Mouse (Mus musculus): ENCODE data around the gene Nadk2. TPM values are rescaled to one million over a fixed set of nuclear protein-coding genes. Genes with fewer than 3 reads are reported as not detected.

Gene Nadk2
- polyA plus RNA-seq, 1 experiment, result 31.8 TPM

DNA sequence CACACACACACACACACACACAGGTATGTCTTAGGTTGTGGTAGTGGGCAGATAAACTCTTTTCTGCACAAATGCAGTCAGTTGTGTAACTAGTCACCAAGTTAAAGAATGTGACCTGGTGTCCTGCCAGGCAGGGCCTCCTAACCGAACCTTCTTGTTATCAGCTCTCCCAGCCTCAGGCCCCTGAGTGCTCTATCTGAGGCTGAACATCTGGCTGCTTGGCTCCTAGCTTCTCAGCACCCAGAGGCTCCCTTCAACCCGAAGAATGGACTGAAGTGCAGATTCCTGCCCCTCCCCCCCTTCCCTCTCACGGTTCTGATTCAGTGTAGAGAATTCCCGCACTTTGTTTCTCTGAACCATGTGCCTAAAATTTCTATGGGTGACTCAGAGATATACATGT, 3.6 kb downstream of the Nadk2 start:
- TF ChIP-seq CTCF (IDR thresholded peaks at IDR 0.05; ENCODE audit: borderline replicate concordance, extremely low read depth, insufficient read depth, insufficient read length) (no peak), POLR2A (IDR thresholded peaks at IDR 0.05; ENCODE audit: borderline replicate concordance, extremely low read depth, insufficient read depth, insufficient read length, poor library complexity, severe bottlenecking) (no peak)
- DNase-seq (ENCODE audit: low read depth), result no peak

DNA sequence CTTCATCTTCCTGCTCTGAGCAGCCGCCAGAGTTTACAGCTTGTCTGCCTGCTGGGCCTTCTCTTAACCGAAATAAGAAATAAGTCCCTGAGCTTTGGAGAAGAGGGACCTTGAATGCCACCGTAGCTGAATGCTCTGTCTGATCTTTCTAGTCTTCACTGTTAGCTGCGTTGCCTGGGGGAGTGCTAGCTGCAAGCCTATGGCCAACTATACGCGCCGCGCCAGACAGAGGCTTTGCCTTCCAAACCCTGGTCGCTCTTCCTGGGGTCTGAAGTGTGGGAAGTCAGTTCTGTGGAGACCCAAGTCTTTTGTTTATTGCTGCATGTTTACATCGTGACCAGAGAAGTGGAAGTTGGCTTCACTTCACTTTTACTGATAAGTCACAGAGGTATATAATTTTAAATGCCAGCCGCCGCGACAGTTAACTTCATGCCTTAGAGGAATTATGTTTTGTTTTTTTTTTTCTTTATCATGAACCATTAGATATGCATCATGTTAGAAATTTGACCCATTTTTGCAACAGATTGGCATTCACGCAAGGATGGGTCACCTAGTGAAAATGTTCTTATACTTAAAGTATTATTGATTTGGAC, 4.6 kb downstream of the Nadk2 start:
- no peak for DNase-seq (ENCODE audit: low read depth)
- TF ChIP-seq POLR2A (IDR thresholded peaks at IDR 0.05; ENCODE audit: borderline replicate concordance, extremely low read depth, insufficient read depth, insufficient read length, poor library complexity, severe bottlenecking) (no peak), CTCF (IDR thresholded peaks at IDR 0.05; ENCODE audit: borderline replicate concordance, extremely low read depth, insufficient read depth, insufficient read length) (no peak)

DNA sequence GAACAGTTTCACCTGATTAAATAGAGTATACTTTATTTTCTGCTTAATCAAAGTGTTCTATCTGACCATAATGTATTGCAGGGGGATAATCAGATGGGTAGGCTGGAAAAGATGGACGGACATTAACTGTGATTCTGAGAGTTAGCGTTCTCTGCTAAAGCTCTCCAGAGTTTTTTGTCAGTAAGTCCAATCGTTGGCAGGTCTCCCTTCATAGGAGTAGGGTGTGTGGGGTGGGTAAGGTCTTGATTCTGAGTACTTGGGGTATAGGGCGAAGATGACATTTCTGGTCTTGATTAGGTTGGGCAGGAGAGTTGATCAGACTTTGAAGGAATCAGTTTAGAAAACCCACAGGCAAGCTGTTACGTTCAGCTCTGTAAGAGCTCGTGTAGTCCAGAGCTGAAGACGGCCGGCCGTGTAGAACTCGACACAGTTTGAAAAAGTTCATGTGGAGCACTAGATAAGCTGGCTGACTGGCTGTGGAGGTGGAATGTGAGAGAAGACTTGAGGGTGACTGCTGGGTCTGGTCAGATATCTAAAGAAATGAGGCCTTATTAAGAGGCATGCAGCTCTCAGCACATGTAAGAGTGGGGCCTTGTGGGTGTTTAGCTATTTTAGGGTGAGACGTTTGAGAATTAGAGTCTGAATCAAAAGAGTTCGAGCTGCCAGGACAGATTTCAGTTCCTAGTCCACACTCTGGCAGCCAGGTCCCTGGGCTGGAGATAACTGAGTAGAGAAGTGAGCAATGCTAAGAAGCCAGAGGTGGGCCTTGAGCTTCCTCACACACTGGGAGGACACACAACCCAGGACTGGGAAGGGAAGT, 7.6 kb downstream of the Nadk2 start:
- TF ChIP-seq CTCF (IDR thresholded peaks at IDR 0.05; ENCODE audit: borderline replicate concordance, extremely low read depth, insufficient read depth, insufficient read length) (no peak), POLR2A (IDR thresholded peaks at IDR 0.05; ENCODE audit: borderline replicate concordance, extremely low read depth, insufficient read depth, insufficient read length, poor library complexity, severe bottlenecking) (no peak)
- DNase-seq (ENCODE audit: low read depth), result no peak

DNA sequence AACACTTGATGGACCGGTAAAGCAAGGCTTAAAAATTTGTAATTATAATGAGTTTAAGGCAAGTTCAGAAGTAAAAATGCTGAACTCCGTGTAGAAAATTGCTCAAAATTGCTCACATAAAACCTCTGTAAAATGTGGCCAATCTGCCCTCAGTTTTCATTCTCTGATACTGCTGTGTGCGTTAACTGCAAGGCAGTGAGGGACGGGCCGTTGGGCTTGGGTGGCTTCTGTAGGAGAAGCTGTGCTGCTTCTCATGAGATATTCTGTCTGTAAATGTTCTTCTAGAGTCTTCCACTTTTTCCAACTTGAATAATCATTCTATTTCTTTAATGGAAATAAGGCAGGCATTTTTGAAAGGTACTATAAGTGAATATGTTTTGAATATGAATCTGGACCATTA, 8.6 kb downstream of the Nadk2 start:
- DNase-seq (ENCODE audit: low read depth), result no peak
- TF ChIP-seq POLR2A (IDR thresholded peaks at IDR 0.05; ENCODE audit: borderline replicate concordance, extremely low read depth, insufficient read depth, insufficient read length, poor library complexity, severe bottlenecking) (no peak), CTCF (IDR thresholded peaks at IDR 0.05; ENCODE audit: borderline replicate concordance, extremely low read depth, insufficient read depth, insufficient read length) (no peak)

DNA sequence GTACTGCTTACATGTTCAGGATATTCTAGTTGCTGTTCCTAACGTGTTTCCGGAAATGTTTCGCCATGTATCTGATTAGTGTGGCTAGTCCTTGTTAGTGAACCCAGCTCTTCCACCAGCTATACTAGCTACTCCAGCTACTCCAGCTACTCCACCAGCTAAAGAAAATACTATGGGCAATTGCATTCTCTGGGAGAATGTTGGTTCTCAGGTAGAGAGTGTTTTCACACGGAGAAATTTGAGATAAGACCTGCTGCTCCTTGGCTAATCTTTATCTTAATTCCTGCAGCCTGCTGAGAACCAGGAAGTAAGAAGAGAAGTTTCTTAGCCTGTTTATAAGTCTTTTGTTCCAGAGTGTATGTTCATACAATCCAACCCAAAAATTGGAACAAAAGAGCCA, 9.1 kb downstream of the Nadk2 start:
- TF ChIP-seq CTCF (IDR thresholded peaks at IDR 0.05; ENCODE audit: borderline replicate concordance, extremely low read depth, insufficient read depth, insufficient read length) (no peak), POLR2A (IDR thresholded peaks at IDR 0.05; ENCODE audit: borderline replicate concordance, extremely low read depth, insufficient read depth, insufficient read length, poor library complexity, severe bottlenecking) (no peak)
- no peak for DNase-seq (ENCODE audit: low read depth)

DNA sequence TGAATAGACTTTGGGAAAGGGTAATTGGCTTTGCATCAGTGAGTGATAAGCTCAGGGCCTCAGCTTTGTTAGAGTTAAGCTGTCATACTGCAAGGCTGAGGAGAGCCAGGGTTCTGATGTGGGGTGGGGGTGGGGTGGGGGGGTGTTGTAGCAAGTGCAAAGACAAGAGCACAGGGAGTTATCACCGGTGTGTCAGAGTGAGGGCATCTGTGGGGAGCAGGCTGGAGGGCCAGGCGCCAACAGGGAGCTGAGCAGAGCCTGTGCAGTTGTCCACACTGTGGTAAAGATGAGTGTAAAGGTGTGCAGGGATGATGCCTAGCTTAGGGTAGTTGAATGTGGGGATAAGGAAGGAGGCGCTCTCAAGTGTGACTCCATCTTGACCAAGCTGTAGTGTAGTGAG, 10.2 kb downstream of the Nadk2 start:
- TF ChIP-seq CTCF (IDR thresholded peaks at IDR 0.05; ENCODE audit: borderline replicate concordance, extremely low read depth, insufficient read depth, insufficient read length) (no peak), POLR2A (IDR thresholded peaks at IDR 0.05; ENCODE audit: borderline replicate concordance, extremely low read depth, insufficient read depth, insufficient read length, poor library complexity, severe bottlenecking) (no peak)
- no peak for DNase-seq (ENCODE audit: low read depth)

DNA sequence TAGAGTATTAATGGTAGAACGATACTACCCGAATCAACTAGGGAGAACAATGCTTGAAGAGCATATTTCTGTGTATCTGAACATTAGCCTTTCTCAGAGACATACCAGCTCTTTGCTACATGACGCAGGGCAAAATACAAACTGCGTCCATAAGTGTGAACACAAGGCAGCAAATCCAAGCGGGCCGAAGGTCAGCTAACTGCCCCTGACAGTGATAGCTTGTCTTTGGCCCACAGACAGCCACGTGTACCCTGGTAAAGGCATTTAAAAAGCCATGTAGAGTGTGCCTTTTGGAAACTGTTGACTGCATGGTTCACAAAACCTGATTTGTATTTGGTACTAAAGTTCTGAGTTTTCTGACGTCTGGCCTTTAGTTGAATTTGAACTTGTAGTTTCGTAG, 11.7 kb downstream of the Nadk2 start:
- no peak for TF ChIP-seq CTCF (IDR thresholded peaks at IDR 0.05; ENCODE audit: borderline replicate concordance, extremely low read depth, insufficient read depth, insufficient read length)
- no peak for TF ChIP-seq POLR2A (IDR thresholded peaks at IDR 0.05; ENCODE audit: borderline replicate concordance, extremely low read depth, insufficient read depth, insufficient read length, poor library complexity, severe bottlenecking)
- no peak for DNase-seq (ENCODE audit: low read depth)

DNA sequence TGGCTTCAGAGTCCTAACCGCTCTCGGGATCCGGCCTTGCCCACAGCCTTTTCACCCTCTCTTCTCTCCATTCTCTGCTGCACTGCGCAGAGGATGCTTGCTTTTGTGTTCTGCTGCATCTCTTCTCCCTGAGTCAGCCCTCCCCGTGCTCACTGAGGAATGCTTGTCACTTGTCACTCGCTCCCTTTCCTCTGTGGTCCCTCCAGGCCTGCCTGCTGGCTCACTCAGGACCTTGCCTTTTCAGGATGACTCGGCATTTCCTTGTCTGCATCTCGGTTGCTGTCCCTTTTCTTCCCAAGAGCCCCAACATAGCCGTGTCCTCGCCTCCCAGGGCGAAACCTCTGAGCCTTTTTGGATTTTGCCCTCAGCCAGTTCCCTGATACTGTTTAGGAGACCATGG, 15.8 kb downstream of the Nadk2 start:
- peak; percentile 23 for DNase-seq (ENCODE audit: low read depth)
- TF ChIP-seq POLR2A (IDR thresholded peaks at IDR 0.05; ENCODE audit: borderline replicate concordance, extremely low read depth, insufficient read depth, insufficient read length, poor library complexity, severe bottlenecking), result no peak
- no peak for TF ChIP-seq CTCF (IDR thresholded peaks at IDR 0.05; ENCODE audit: borderline replicate concordance, extremely low read depth, insufficient read depth, insufficient read length)

DNA sequence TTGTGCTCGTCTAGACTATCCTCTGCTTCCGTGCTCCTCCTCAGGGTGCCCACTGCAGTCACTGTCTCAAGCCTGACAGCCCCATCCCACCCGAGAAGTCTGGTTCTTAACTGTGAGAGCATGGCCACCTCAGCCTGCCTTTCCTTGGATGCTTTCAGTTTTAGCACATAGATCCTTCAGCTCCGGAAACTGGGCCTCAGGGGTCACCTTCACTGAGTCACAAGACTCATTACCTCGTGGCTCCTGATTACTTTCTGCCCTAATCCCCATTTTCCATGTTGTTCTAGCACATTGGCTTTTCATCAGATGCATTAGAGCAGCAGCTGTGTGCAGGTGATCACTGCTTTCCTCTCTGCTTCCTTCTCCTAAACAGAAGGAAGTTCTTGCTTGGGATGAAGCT, 16.4 kb downstream of the Nadk2 start:
- DNase-seq (ENCODE audit: low read depth), result no peak
- no peak for TF ChIP-seq CTCF (IDR thresholded peaks at IDR 0.05; ENCODE audit: borderline replicate concordance, extremely low read depth, insufficient read depth, insufficient read length)
- TF ChIP-seq POLR2A (IDR thresholded peaks at IDR 0.05; ENCODE audit: borderline replicate concordance, extremely low read depth, insufficient read depth, insufficient read length, poor library complexity, severe bottlenecking), result no peak

DNA sequence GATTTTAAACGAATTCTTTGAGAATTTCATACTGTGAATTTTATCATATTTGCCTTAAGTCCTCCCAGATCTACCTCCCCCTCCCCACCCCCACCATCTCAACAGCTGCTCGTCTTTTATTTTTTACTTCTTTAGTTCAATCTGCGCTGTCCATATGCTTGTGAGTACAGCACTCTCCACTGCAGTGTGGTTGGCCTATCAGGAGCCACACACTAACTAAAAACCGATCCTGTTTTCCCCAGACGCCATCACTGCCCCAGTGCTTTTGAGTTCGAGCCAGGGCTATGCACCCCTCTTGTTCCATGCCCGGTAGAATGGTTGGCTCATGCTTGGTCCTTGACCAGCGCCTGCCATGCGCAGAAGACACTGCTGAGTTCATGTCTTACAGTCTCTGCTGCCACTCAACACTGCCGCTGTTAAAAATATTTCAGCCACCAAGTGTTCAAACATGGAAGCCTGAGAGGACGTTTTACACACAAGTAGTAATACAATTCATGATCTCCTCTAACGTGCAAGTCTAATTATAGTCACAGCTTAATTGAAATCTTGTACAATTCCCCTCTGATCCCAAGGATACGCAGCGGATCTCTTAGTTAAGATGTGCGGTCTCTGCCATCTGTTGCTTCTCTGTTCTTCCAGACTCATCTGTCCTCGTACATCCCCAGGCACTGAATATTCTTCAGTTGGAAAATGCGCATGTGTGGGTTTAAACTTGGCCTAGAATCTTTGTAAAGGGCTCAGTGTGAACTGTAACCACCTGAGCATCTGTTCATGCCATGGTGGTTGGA, 17.0 kb downstream of the Nadk2 start:
- TF ChIP-seq POLR2A (IDR thresholded peaks at IDR 0.05; ENCODE audit: borderline replicate concordance, extremely low read depth, insufficient read depth, insufficient read length, poor library complexity, severe bottlenecking) (no peak), CTCF (IDR thresholded peaks at IDR 0.05; ENCODE audit: borderline replicate concordance, extremely low read depth, insufficient read depth, insufficient read length) (no peak)
- no peak for DNase-seq (ENCODE audit: low read depth)

DNA sequence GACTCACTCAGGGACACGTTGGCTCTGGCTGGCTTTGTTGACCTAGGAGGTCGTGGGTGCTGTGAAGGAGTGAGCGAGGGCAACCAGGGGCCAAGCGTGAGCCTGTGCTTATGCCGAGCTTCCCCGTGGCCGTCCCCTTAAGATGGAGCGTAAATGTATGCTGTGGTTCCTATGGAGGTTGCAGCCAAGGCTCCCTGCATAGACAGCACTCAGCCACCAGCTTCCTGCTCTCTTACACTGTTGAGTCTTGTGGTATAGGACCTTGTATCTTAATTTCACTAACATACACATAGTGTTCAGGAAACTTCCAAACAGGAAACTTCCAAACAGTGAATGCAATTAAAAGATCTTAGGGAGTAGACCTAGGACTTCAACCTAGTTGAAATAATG, 17.6 kb downstream of the Nadk2 start:
- TF ChIP-seq POLR2A (IDR thresholded peaks at IDR 0.05; ENCODE audit: borderline replicate concordance, extremely low read depth, insufficient read depth, insufficient read length, poor library complexity, severe bottlenecking) (no peak), CTCF (IDR thresholded peaks at IDR 0.05; ENCODE audit: borderline replicate concordance, extremely low read depth, insufficient read depth, insufficient read length) (no peak)
- DNase-seq (ENCODE audit: low read depth), result no peak
